Mouse (Mus musculus) midbrain, embryonic 15.5 days (tissue): ENCODE data around the gene BC052040. TPM values are rescaled to one million over a fixed set of nuclear protein-coding genes. Genes with fewer than 3 reads are reported as not detected.

Experiments
- ATAC-seq: fragments of 200-750 bp; cut with Nextera tagmentation; replicated peaks from 2 replicates; pipeline ENCODE4 v1.8.0; 2017; ENCODE audit warnings: moderate TSS enrichment
- H3K27ac ChIP-seq: fragments of 300-500 bp; sonication (generic); 2 replicates; pipeline ENCODE4 v1.5.1; 2015; ENCODE audit warnings: mild to moderate bottlenecking, inconsistent platforms
- H3K27me3 ChIP-seq: fragments of 300-500 bp; sonication (generic); replicated peaks from 2 replicates; pipeline ENCODE4 v1.6.1; 2015; ENCODE audit warnings: inconsistent platforms
- H3K36me3 ChIP-seq: fragments of 300-500 bp; sonication (generic); replicated peaks from 2 replicates; pipeline ENCODE4 v1.6.1; 2015; ENCODE audit warnings: inconsistent platforms
- H3K4me1 ChIP-seq: fragments of 300-500 bp; sonication (generic); 2 replicates; pipeline ENCODE4 v1.6.1; 2015; ENCODE audit warnings: inconsistent platforms
- H3K4me2 ChIP-seq: fragments of 300-500 bp; sonication (generic); 2 replicates; pipeline ENCODE4 v1.6.1; 2015; ENCODE audit warnings: inconsistent platforms, mild to moderate bottlenecking, moderate library complexity
- H3K4me3 ChIP-seq: fragments of 300-500 bp; sonication (generic); 2 replicates; pipeline ENCODE4 v1.5.1; 2015; ENCODE audit warnings: mild to moderate bottlenecking, inconsistent platforms
- H3K9ac ChIP-seq: fragments of 300-500 bp; sonication (generic); 2 replicates; pipeline ENCODE4 v1.6.1; 2015; ENCODE audit warnings: mild to moderate bottlenecking, inconsistent platforms
- H3K9me3 ChIP-seq: fragments of 300-500 bp; sonication (generic); 2 replicates; pipeline ENCODE4 v1.6.1; 2016; ENCODE audit warnings: inconsistent platforms
- WGBS: fragments of 180-500 bp; shearing (Covaris S2); methylation state at CpG from one replicate; pipeline ENCODE4 v1.1.7; 2015; ENCODE audit warnings: mixed read lengths; 5-methylcytosine and 5-hydroxymethylcytosine counted together
- polyA plus RNA-seq: library from polyadenylated mRNA; unstranded; fragments of >200 nt; fragmentation: Nextera tagmentation; extraction: Ambion mirVana; gene quantifications from 2 replicates; pipeline ENCODE4 v1.2.1, GENCODE M21; 2015

Gene BC052040
- polyA plus RNA-seq, 1 experiment from 2014 or later = 19.6 TPM

GRCm38 (mm10) chr2:115725503-115725902, 144.0 kb downstream of the BC052040 start:
- peaks cover 28% of the 10 kb centered on the region for H3K4me1 ChIP-seq
- H3K36me3 ChIP-seq = no peaks in the 10 kb centered on the region
- no peak overlapping the region for H3K9ac ChIP-seq
- 61% methylated on average over 6 of the region's 6 CpGs for WGBS
- no peak overlapping the region for H3K27ac ChIP-seq
- no peak overlapping the region for H3K4me3 ChIP-seq
- no peak; the same call in 1 of the 2 replicates for ATAC-seq
- H3K4me2 ChIP-seq = no peak overlapping the region
- no peaks in the 10 kb centered on the region for H3K27me3 ChIP-seq
- H3K9me3 ChIP-seq = no peaks in the 10 kb centered on the region

- no peaks in the 10 kb centered on the region for H3K27me3 ChIP-seq
- no peak overlapping the region; the same call in 1 of the 2 replicates for H3K27ac ChIP-seq
- no peak overlapping the region for H3K4me2 ChIP-seq
- no peak overlapping the region for H3K9ac ChIP-seq
- H3K4me1 ChIP-seq = peaks cover 32% of the 10 kb centered on the region
- ATAC-seq = no peak
- H3K9me3 ChIP-seq = no peaks in the 10 kb centered on the region
- H3K4me3 ChIP-seq = no peak overlapping the region
- no peaks in the 10 kb centered on the region for H3K36me3 ChIP-seq
- 35% methylated on average over 6 of the region's 6 CpGs for WGBS
These were observed 144.4 kb downstream of the BC052040 start for GRCm38 (mm10) chr2:115725926-115726325.

- Histone ChIP-seq H3K27me3 (no peaks in the 10 kb centered on the region), H3K36me3 (no peaks in the 10 kb centered on the region), H3K9ac (no peak overlapping the region), H3K4me1 (peaks cover 36% of the 10 kb centered on the region), H3K4me3 (no peak overlapping the region), H3K9me3 (no peaks in the 10 kb centered on the region), H3K4me2 (no peak overlapping the region), H3K27ac (no peak overlapping the region)
- ATAC-seq = no peak
- 56% methylated on average over 5 of the region's 5 CpGs for WGBS
These were observed 145.3 kb downstream of the BC052040 start for GRCm38 (mm10) chr2:115726806-115727205.

- 90% methylated on average over 6 of the region's 6 CpGs for WGBS
- ATAC-seq = no peak
- no peaks in the 10 kb centered on the region for H3K36me3 ChIP-seq
- peaks cover 32% of the 10 kb centered on the region for H3K4me1 ChIP-seq
- no peaks in the 10 kb centered on the region for H3K9me3 ChIP-seq
- H3K9ac ChIP-seq = no peak overlapping the region
- no peaks in the 10 kb centered on the region for H3K27me3 ChIP-seq
- H3K27ac ChIP-seq = no peak overlapping the region
- H3K4me3 ChIP-seq = no peak overlapping the region
- H3K4me2 ChIP-seq = no peak overlapping the region
These were observed 147.1 kb downstream of the BC052040 start for GRCm38 (mm10) chr2:115728627-115729026.

GRCm38 (mm10) chr2:115730502-115730901, 149.0 kb downstream of the BC052040 start:
- Histone ChIP-seq H3K9ac (no peak overlapping the region), H3K4me1 (peaks cover 20% of the 10 kb centered on the region), H3K4me3 (no peak overlapping the region), H3K4me2 (no peak overlapping the region), H3K27ac (no peak overlapping the region), H3K27me3 (no peaks in the 10 kb centered on the region), H3K36me3 (no peaks in the 10 kb centered on the region), H3K9me3 (no peaks in the 10 kb centered on the region)
- WGBS = 72% methylated on average over 6 of the region's 6 CpGs
- ATAC-seq = peak; percentile 41

- ATAC-seq = no peak
- Histone ChIP-seq H3K9me3 (no peaks in the 10 kb centered on the region), H3K36me3 (no peaks in the 10 kb centered on the region), H3K27ac (no peak overlapping the region), H3K4me1 (peaks cover 15% of the 10 kb centered on the region), H3K4me3 (no peak overlapping the region), H3K27me3 (no peaks in the 10 kb centered on the region), H3K9ac (no peak overlapping the region), H3K4me2 (no peak overlapping the region)
- 73% methylated on average over 3 of the region's 3 CpGs for WGBS
These were observed 149.7 kb downstream of the BC052040 start for GRCm38 (mm10) chr2:115731171-115731570.

GRCm38 (mm10) chr2:115732572-115732971, 151.1 kb downstream of the BC052040 start:
- peaks cover 12% of the 10 kb centered on the region for H3K4me1 ChIP-seq
- no peak overlapping the region for H3K9ac ChIP-seq
- ATAC-seq = no peak
- H3K9me3 ChIP-seq = no peaks in the 10 kb centered on the region
- no peak overlapping the region for H3K4me2 ChIP-seq
- H3K36me3 ChIP-seq = no peaks in the 10 kb centered on the region
- WGBS = 83% methylated on average over 4 of the region's 4 CpGs
- H3K27ac ChIP-seq = no peak overlapping the region
- H3K27me3 ChIP-seq = no peaks in the 10 kb centered on the region
- no peak overlapping the region for H3K4me3 ChIP-seq

- Histone ChIP-seq H3K4me2 (no peak overlapping the region), H3K9ac (no peak overlapping the region), H3K4me1 (peaks cover 12% of the 10 kb centered on the region), H3K27me3 (no peaks in the 10 kb centered on the region), H3K9me3 (no peaks in the 10 kb centered on the region), H3K4me3 (no peak overlapping the region), H3K36me3 (no peaks in the 10 kb centered on the region), H3K27ac (no peak overlapping the region)
- ATAC-seq = no peak
- WGBS = 88% methylated on average over 8 of the region's 8 CpGs
These were observed 151.6 kb downstream of the BC052040 start for GRCm38 (mm10) chr2:115733017-115733692.

GRCm38 (mm10) chr2:115734850-115735249, 153.3 kb downstream of the BC052040 start:
- no peaks in the 10 kb centered on the region for H3K27me3 ChIP-seq
- H3K4me3 ChIP-seq = no peak overlapping the region
- H3K4me2 ChIP-seq = no peak overlapping the region
- H3K36me3 ChIP-seq = no peaks in the 10 kb centered on the region
- H3K27ac ChIP-seq = no peak overlapping the region
- no peaks in the 10 kb centered on the region for H3K9me3 ChIP-seq
- no peak for ATAC-seq
- H3K4me1 ChIP-seq = peaks cover 12% of the 10 kb centered on the region
- no peak overlapping the region for H3K9ac ChIP-seq
- 92% methylated on average over 6 of the region's 6 CpGs for WGBS

GRCm38 (mm10) chr2:115736416-115736815, 154.9 kb downstream of the BC052040 start:
- H3K27me3 ChIP-seq = no peaks in the 10 kb centered on the region
- H3K9ac ChIP-seq = no peak overlapping the region
- no peak overlapping the region for H3K4me2 ChIP-seq
- H3K4me3 ChIP-seq = no peak overlapping the region
- no peaks in the 10 kb centered on the region for H3K9me3 ChIP-seq
- no peak overlapping the region for H3K27ac ChIP-seq
- no peaks in the 10 kb centered on the region for H3K36me3 ChIP-seq
- no peak for ATAC-seq
- H3K4me1 ChIP-seq = no peaks in the 10 kb centered on the region
- WGBS = 98% methylated on average over 3 of the region's 3 CpGs

- H3K36me3 ChIP-seq = no peaks in the 10 kb centered on the region
- no peak overlapping the region for H3K4me3 ChIP-seq
- no peaks in the 10 kb centered on the region for H3K4me1 ChIP-seq
- H3K27ac ChIP-seq = no peak overlapping the region
- WGBS = 89% methylated on average over 2 of the region's 2 CpGs
- no peak for ATAC-seq
- no peak overlapping the region for H3K9ac ChIP-seq
- no peaks in the 10 kb centered on the region for H3K27me3 ChIP-seq
- H3K4me2 ChIP-seq = no peak overlapping the region
- H3K9me3 ChIP-seq = no peaks in the 10 kb centered on the region
These were observed 156.4 kb downstream of the BC052040 start for GRCm38 (mm10) chr2:115737966-115738365.

GRCm38 (mm10) chr2:115742061-115742460, 160.5 kb downstream of the BC052040 start:
- Histone ChIP-seq H3K9ac (no peak overlapping the region), H3K4me3 (no peak overlapping the region), H3K27me3 (no peaks in the 10 kb centered on the region), H3K4me1 (no peaks in the 10 kb centered on the region), H3K4me2 (no peak overlapping the region), H3K27ac (no peak overlapping the region), H3K9me3 (no peaks in the 10 kb centered on the region), H3K36me3 (no peaks in the 10 kb centered on the region)
- no peak for ATAC-seq
- 86% methylated on average over 7 of the region's 7 CpGs for WGBS

GRCm38 (mm10) chr2:115747639-115748038, 166.1 kb downstream of the BC052040 start:
- ATAC-seq = no peak
- no peak overlapping the region for H3K27ac ChIP-seq
- no peaks in the 10 kb centered on the region for H3K4me1 ChIP-seq
- no peak overlapping the region for H3K4me3 ChIP-seq
- no peak overlapping the region for H3K9ac ChIP-seq
- no peak overlapping the region for H3K4me2 ChIP-seq
- 71% methylated on average over 3 of the region's 3 CpGs for WGBS
- H3K36me3 ChIP-seq = no peaks in the 10 kb centered on the region
- no peaks in the 10 kb centered on the region for H3K9me3 ChIP-seq
- H3K27me3 ChIP-seq = no peaks in the 10 kb centered on the region
